Mouse (Mus musculus) erythroid progenitor cell, adult 5-6 weeks (primary cell): ENCODE results near the gene Gja1. TPM values are rescaled to one million over a fixed set of nuclear protein-coding genes. Genes with fewer than 3 reads are reported as not detected.
"Not testable (repeated sequence)": the region's sequence is repeated elsewhere in the genome, so short reads cannot be mapped to it uniquely, and the experiment has no call there.

Experiments used
- ATAC-seq: replicated peaks from 2 replicates; pipeline ENCODE4 v1.8.0; 2016; ENCODE audit warnings: moderate number of reproducible peaks, mild to moderate bottlenecking, moderate TSS enrichment, inconsistent platforms; ENCODE audit not compliant: poor library complexity, low FRiP score, severe bottlenecking
- total RNA-seq, 2 experiments: library from RNA; stranded (forward) in 1 of 2; stranded (reverse) in 1 of 2; fragments of 150-400 nt in 1 of 2; fragments of 186-747, 209-891 nt in 1 of 2; gene quantifications; 2 replicates each; pipeline versions ENCODE4 v1.2.3 to v1.2.4; 2015 to 2017; ENCODE audit warnings: low replicate concordance in 2 of 2

The Gja1 gene
- total RNA-seq (2015; ENCODE audit: low replicate concordance) (0.84 and 1.1 TPM in 2 replicates), total RNA-seq (2017; ENCODE audit: low replicate concordance) (1.4 and 2.6 TPM in 2 replicates)

DNA sequence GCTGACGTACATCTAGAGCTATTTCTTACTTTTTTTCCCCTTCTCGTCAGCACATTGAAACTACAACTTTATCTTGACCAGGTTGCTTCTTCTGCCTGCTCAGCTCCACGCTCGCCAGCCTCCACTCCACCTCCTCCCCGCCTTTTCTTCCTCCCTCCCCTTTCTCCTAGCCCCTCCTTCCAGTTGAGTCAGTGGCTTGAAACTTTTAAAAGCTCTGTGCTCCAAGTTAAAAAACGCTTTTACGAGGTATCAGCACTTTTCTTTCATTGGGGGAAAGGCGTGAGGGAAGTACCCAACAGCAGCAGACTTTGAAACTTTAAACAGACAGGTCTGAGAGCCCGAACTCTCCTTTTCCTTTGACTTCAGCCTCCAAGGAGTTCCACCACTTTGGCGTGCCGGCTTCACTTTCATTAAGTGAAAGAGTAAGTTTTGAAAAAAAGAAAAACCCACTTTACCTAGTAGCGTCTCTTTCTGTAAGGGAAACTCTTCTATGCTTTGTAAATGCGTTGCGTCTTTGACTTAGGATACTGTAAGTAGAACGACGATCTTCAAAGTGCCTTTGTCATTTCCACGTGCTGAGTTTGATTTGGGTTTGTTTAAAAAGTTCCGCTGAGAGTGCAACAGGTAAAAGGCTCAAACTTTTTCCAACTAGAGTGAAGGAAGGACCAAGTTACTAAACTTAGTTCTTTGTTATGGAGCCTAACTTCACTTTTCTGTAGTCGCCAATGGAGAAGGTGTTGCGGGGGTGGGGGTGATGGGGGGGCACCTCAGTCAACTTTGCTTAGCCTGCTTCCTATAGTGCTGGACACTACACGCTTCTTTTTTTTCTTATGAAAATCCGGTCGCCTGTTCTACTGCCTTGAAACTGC, at the start of gene Gja1:
TSS of gene Gja1 (plus strand) at position 234 of the 869 bp plus-strand sequence.
- ATAC-seq = peak; percentile 67

DNA sequence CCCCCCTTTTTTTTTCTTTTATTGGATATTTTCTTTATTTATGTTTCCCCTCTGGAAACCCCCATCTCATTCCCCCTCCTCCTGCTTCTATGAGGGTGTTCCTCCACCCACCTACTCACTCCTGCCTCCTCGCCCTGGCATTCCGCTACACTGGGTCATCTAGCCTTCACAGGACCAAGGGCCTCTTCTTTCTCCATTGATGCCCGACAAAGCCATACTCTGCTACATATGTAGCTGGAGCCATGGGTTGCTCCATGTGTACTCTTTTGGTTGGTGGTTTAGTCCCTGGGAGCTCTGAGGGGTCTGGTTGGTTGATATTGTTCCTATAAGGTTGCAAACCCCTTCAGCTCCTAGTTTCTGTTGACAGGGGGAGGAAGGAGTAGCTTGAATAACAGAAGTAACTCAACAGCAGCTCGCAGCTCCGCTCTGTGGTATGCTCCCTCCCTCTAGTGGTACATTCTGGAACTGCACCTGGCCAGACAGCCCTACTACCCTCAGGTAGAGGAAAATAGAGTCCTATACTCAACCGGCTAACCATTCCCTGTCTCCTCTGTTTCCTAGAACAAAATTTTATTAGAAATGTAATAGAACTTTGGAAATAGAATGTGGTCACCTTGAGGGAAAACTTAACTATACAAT, 38.2 kb upstream of the Gja1 start:
- ATAC-seq = 0 out of 2 replicates have a peak, but pooled peaks have one; percentile 57

DNA sequence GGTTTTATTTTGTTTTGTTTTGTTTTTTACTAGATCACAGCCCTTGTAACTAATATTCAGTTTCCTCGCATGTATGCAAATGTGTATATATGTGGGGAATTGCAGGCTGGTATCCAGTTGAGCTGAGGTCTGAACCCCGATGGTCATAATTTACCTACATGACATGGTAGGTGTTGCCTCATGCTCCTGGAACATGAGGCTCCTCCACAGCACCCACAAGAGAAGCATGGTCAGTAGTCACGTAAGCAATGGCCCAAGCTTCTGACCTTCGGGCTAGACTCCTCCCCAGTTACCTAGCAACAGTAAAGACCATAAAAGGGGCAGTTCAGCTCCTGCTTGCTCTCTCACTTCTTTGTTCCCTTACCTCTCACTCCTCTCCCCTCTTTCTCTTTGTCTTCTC, 16.7 kb upstream of the Gja1 start:
- ATAC-seq = no peak

GRCm38 (mm10) chr10:56369073-56369472, 8.1 kb upstream of the Gja1 start:
- no peak for ATAC-seq

- no peak for ATAC-seq
Observed at GRCm38 (mm10) chr10:56373021-56373720, 4.0 kb upstream of the Gja1 start.

- ATAC-seq = no peak
Observed at GRCm38 (mm10) chr10:56374169-56374568, 3.0 kb upstream of the Gja1 start.

DNA sequence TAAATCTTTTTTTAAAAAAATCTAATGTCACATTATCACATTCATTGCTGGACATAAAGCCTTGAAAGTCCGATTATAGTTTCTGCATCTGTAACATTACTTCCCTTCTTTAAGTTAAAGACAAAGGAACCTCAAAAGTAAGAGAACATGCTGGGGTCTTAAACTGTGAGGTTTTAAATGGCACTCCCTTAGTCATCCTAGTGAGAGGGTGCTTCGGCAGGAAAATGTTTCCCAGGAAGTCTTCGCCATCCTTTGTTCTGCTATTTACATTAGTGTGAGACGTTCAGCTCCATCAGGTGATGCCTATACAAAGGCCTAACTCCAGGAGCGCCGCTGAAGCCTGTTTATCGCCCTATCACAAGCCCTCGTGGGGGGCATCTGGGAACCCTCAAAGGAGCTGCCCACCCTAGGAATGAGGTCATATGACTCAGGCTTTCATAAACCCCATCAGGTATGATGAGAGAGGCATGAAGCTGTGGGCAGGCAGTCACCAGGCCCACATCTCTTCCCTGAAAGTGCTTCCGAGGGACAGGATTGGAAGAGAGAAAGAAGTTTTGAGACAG, 1.1 kb upstream of the Gja1 start:
- ATAC-seq = no peak

DNA sequence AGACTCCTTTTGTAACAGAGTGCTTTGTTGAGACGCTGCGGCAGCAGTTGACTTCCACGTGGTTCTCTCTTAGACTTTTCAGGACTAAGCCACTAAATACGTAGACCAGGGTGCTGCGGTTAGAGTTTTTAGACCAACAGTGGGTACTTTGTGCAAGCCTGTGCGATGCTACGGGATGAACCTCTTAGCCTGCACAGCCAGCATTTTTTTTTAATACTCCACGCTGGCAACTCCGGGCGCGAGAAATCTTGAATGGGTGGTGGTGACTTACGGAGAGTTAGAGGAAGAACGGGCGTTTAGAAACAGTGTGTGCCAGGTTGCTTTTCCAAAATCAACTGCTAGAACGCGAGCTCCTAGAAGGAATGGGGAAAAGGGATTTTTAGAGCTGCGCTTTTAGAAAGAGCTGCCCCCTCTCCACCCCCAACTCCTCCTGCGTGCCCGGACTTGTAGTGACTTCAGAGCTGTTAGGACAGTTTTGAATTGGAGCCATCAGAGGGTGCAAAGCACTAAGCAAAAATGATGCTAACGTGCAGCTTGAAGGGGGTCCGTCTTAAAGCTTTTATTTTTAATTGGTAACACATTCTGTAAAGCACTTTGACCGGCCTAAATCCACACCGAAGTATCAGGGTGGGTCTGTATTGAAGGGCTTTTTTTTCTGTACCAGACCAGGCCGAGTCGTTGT, 977 bp downstream of the Gja1 start:
- ATAC-seq = no peak

GRCm38 (mm10) chr10:56378648-56379254, 1.6 kb downstream of the Gja1 start:
- no peak for ATAC-seq

DNA sequence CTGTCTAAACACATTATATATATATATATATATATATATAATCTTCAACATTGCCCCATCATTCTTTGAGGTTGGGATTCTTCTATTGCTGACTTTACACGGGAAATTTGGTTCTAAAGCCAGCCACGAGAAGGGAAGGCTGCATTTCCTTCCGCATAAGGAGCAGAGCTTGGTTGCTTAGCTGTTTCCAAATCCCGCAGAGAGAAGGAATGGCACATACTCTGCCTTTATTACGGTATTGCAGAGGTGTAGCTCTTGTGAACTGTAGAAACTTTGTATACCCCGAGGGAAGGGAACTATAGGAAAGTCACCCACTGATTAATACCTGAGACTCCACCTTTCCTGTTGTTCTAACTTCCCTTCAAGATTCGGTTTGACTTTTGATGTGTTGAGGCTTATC, 2.6 kb downstream of the Gja1 start:
- ATAC-seq = no peak

DNA sequence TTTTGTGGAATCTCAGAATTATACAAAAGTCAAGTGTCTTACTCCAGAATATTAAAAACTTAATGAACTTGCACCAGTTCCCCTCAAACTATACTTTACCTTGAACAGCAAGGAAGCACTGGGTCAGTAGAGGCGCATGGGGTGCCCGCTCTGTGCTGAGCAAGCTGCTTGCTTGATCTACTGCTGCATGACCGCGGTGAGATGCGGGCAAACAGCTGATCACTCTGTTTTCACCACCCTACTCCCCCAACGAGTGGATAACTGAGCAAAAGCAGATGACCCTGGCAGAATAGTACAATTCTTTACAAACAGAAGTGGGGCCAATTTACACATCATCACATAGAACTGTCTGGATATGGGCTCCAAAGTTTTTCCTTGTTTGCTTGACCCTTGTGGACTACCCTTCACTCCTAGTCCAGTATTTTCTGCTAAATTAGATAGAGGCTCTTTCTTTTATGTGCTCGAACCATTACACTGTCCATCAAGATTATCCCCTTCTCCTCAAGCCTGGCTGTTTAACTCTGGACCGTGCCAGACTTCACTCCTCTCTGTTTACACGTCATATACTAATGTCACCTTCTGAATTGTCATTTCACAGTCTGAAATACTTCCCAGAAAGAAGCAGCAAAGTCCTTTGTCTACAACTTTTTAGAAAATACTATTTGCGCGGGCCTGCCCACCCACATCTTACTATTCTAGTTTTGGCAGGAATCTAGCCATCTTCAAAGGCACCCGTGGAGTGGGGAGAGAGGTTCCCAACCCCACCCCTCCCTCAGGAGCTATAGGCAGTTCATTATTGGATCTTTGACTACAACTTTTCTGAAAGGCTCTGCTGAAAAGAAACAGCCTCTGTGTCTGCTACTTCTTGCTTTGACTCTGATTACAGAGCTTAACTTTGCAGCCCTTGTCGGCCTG, 8.3 kb downstream of the Gja1 start:
- ATAC-seq = no peak

- ATAC-seq = no peak
Observed at GRCm38 (mm10) chr10:56393095-56393784, 16.1 kb downstream of the Gja1 start.

GRCm38 (mm10) chr10:56393815-56394417, 16.8 kb downstream of the Gja1 start:
- ATAC-seq = not testable (repeated sequence)

- no peak for ATAC-seq
Observed at GRCm38 (mm10) chr10:56397875-56398274, 20.7 kb downstream of the Gja1 start.

GRCm38 (mm10) chr10:56398310-56398709, 21.2 kb downstream of the Gja1 start:
- no peak for ATAC-seq

DNA sequence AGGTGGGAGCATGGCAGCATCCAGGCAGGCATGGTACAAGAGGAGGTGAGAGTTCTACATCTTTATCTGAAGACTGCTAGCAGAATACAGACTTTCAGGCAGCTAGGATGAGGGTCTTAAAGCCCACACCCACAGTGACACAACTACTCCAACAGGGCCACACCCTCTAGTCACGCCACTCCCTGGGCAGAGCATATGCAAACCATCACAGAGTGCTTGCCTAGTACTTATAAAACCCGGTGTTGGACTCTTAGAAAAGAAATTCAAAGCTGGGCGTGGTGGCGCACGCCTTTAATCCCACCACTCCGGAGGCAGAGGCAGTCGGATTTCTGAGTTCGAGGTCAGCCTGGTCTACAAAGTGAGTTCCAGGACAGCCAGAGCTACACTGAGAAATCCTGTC, 24.3 kb downstream of the Gja1 start:
- ATAC-seq = not testable (repeated sequence)

GRCm38 (mm10) chr10:56405934-56406333, 28.8 kb downstream of the Gja1 start:
- ATAC-seq = no peak
